Mouse (Mus musculus) liver, embryonic 14.5 days (tissue): ENCODE measurements around the gene Syvn1. TPM values are rescaled to one million over a fixed set of nuclear protein-coding genes. Genes with fewer than 3 reads are reported as not detected.

ENCODE experiments used
- ATAC-seq: fragments of 200-750 bp; cut with Nextera tagmentation; 2 replicates; pipeline ENCODE4 v1.8.0; 2017; ENCODE audit warnings: moderate number of reproducible peaks, mild to moderate bottlenecking, moderate library complexity; ENCODE audit not compliant: insufficient read depth
- DNase-seq, 3 experiments: peaks; one replicate each; pipeline ENCODE4 v3.0.0-alpha.2; 2012 to 2013; ENCODE audit warnings: low read depth in 3 of 3, low spot score in 3 of 3
- H3K27ac ChIP-seq: fragments of 300-500 bp; sonication (generic); 2 replicates; pipeline ENCODE4 v1.5.1; 2014; ENCODE audit warnings: moderate library complexity, mild to moderate bottlenecking, control low read depth, inconsistent platforms
- H3K27me3 ChIP-seq: fragments of 300-500 bp; sonication (generic); 2 replicates; pipeline ENCODE4 v1.6.1; 2014; ENCODE audit warnings: mild to moderate bottlenecking, low read length, moderate library complexity; ENCODE audit not compliant: control insufficient read depth, insufficient read depth
- H3K36me3 ChIP-seq: fragments of 300-500 bp; sonication (generic); replicated peaks from 2 replicates; pipeline ENCODE4 v1.6.1; 2014; ENCODE audit warnings: low read depth; ENCODE audit not compliant: control insufficient read depth, insufficient read depth
- H3K4me1 ChIP-seq, 2 experiments: fragments of 200-500 bp in 1 of 2; fragments of 300-500 bp in 1 of 2; sonication (generic) in 1 of 2; replicated peaks; 2 replicates each; pipeline ENCODE4 v1.6.1; 2012 to 2014; ENCODE audit warnings: antibody characterized with exemption in 1 of 2, inconsistent platforms in 1 of 2, low read length in 1 of 2; ENCODE audit not compliant: control insufficient read depth in 2 of 2, insufficient read depth in 2 of 2
- H3K4me2 ChIP-seq: fragments of 300-500 bp; sonication (generic); 2 replicates; pipeline ENCODE4 v1.6.1; 2014; ENCODE audit warnings: low read depth, mild to moderate bottlenecking, control low read depth, moderate library complexity
- H3K4me3 ChIP-seq, 2 experiments: fragments of 200-500 bp in 1 of 2; fragments of 300-500 bp in 1 of 2; sonication (generic) in 1 of 2; 2 replicates each; pipeline ENCODE4 v1.5.1; 2012 to 2014; ENCODE audit warnings: low read depth in 2 of 2, low read length in 2 of 2, mild to moderate bottlenecking in 2 of 2, control low read depth in 1 of 2, inconsistent platforms in 1 of 2, moderate library complexity in 1 of 2; ENCODE audit not compliant: insufficient read depth in 1 of 2
- H3K9ac ChIP-seq: fragments of 300-500 bp; sonication (generic); replicated peaks from 2 replicates; pipeline ENCODE4 v1.6.1; 2014; ENCODE audit warnings: mild to moderate bottlenecking, control low read depth, moderate library complexity
- H3K9me3 ChIP-seq: fragments of 300-500 bp; sonication (generic); 2 replicates; pipeline ENCODE4 v1.6.1; 2016; ENCODE audit warnings: low read length, mixed read lengths; ENCODE audit not compliant: control insufficient read depth
- CTCF ChIP-seq: IDR thresholded peaks from 2 replicates; pipeline ENCODE4 v1.5.1; 2016; ENCODE audit warnings: antibody characterized with exemption, low read depth, control low read depth
- EP300 ChIP-seq: IDR thresholded peaks from 2 replicates; pipeline ENCODE4 v1.6.1; 2016; ENCODE audit warnings: antibody characterized with exemption, low read depth
- WGBS: fragments of 180-500 bp; shearing (Covaris S2); extraction: QIAGEN DNeasy Blood & Tissue Kit; methylation state at CpG from one replicate; pipeline ENCODE4 v1.1.7; 2014; ENCODE audit not compliant: insufficient replicate concordance; 5-methylcytosine and 5-hydroxymethylcytosine counted together
- polyA plus RNA-seq, 2 experiments: library from polyadenylated mRNA; depleted of rRNA in 1 of 2; stranded (reverse) in 1 of 2; unstranded in 1 of 2; fragments of >200 nt; fragmentation: Nextera tagmentation in 1 of 2; extraction: Ambion mirVana in 1 of 2; gene quantifications; 2 replicates each; pipeline versions ENCODE4 v1.2.1 to v1.2.3; 2012 to 2014

Gene Syvn1
- polyA plus RNA-seq, 2 experiments, result 9.7 to 11.5 TPM

DNA sequence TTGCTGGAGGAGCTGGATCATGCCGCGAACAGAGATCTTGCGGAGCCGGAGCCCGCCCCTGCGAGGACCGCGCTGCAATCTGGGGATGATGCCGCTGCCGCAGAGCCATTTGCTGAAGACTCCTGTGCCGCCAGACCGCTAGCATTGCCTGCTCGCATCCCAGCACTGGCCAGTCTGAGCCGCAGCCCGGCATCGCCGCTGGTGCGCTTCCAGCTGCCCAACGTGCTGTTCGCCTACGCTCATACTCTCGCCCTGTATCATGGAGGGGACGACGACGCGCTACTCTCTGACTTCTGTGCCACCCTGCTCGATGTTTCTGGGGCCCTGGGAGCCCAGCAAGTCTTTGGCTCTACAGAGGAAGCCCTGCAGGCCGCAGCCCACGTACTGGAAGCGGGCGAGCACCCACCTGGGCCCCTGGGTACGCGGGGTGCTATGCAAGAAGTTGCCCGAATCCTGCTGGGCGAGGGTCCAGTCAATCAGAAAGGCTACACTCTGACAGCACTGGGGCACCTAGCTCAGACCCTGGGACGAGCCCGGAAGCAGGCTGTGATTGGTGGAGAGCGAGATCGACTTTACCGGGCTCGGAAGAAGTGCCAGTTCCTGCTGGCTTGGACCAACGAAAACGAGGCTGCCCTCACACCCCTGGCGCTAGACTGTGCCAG lies 15.4 kb downstream of the Syvn1 start:
- Histone ChIP-seq H3K4me1 (peaks cover 17 to 19% of the 10 kb centered on the region in 2 experiments), H3K27ac (peak overlapping the region; percentile 94), H3K27me3 (no peaks in the 10 kb centered on the region), H3K9me3 (no peaks in the 10 kb centered on the region), H3K9ac (peak overlapping the region; percentile 92), H3K4me2 (peak overlapping the region; percentile 86), H3K36me3 (peaks cover 20% of the 10 kb centered on the region), H3K4me3 (peak overlapping the region; percentile 66 to 97)
- 0 out of 2 replicates have a peak, but pooled peaks have one; percentile 14 for TF ChIP-seq CTCF
- 0 out of 2 replicates have a peak, but pooled peaks have one; percentile 8 for TF ChIP-seq EP300
- WGBS, result under 1% methylated on average over 44 of the region's 44 CpGs
- peak; percentile 5; the same call in 1 of the 2 replicates for ATAC-seq
- DNase-seq, result no peak

DNA sequence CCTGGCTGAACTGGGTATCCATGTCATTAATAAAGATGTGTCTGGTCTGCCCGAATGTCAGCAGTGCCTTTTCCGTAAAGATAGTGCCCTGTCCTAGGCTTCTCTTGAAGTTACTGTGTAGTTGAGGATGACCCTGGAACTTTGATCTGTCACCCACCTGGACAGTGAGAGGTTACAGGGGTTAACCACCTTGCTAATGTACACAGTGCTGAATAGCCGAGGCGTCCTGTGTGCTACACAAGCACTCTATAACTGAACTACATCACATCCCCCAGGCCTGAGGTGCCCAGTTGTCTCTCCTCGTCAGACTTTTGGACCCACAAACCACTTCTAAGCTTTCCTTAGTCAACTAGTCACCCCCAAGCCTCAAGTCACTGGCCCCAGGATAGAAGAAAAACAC lies 16.0 kb downstream of the Syvn1 start:
- WGBS, result 46% methylated on average over 5 of the region's 5 CpGs
- H3K4me1 ChIP-seq, result peaks cover 16 to 20% of the 10 kb centered on the region in 2 experiments
- TF ChIP-seq EP300 (no peak), CTCF (no peak)

DNA sequence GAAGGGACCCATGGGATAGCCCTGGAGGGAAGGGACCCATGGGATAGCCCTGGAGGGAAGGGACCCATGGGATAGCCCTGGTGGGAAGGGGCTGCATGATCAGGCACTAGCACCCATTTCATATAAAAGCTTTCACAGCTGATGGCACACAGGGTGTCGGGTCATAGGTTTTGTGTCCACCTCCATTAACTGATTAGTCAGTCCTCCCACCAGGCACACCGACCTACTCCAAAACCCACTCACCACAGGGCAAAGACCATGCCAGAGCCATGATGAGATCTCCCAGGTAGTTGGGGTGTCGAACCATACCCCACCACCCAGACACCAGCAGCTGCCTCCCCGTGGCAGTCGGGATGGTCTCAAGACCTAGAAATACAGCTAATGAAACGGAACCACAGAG lies 16.7 kb downstream of the Syvn1 start:
- Histone ChIP-seq H3K27me3 (no peaks in the 10 kb centered on the region), H3K9me3 (no peaks in the 10 kb centered on the region), H3K9ac (no peak overlapping the region; the same call in 1 of the 2 replicates), H3K4me3 (peak overlapping the region in 1 of 2 experiments; percentile 97; a peak in 1 of 4 replicates), H3K27ac (no peak overlapping the region), H3K4me2 (peak overlapping the region; percentile 86), H3K4me1 (peaks cover 18 to 22% of the 10 kb centered on the region in 2 experiments), H3K36me3 (peaks cover 20% of the 10 kb centered on the region)
- ATAC-seq (no peak), DNase-seq (no peak)
- 78% methylated on average over 6 of the region's 6 CpGs for WGBS
- TF ChIP-seq CTCF (no peak), EP300 (no peak)

More for the DNA sequence above, 16.0 kb downstream of the Syvn1 start:
- H3K36me3 ChIP-seq, result peaks cover 20% of the 10 kb centered on the region
- ATAC-seq (no peak), DNase-seq (no peak)
- H3K9ac ChIP-seq, result peak overlapping the region; percentile 92
- H3K4me2 ChIP-seq, result peak overlapping the region; percentile 86
- peak overlapping the region; percentile 66 to 97 for H3K4me3 ChIP-seq
- H3K27me3 ChIP-seq, result no peaks in the 10 kb centered on the region
- H3K9me3 ChIP-seq, result no peaks in the 10 kb centered on the region
- H3K27ac ChIP-seq, result no peak overlapping the region; the same call in 1 of the 2 replicates

DNA sequence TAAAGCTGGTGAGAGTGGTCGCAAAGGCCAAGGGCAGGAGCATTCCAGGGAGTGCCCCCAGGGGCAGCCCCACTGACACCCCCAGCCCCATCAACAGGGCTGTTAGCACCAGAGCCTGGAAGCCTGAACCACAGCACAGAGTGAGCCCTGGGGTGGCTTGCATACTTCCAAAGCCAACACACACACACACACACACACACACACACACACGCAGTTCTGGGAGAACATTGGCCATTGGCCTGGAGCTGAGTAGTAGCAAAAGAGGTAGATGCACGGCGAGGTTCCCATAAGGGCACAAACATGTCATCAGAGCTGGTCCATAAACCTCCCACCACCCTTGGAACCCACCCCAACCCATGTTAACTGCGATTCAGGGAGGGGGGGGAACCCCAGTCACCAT lies 20.2 kb downstream of the Syvn1 start:
- Histone ChIP-seq H3K27ac (no peak overlapping the region), H3K27me3 (no peaks in the 10 kb centered on the region), H3K4me1 (peaks cover 11 to 14% of the 10 kb centered on the region in 2 experiments), H3K4me2 (peak overlapping the region; percentile 88), H3K36me3 (0 out of 2 replicates have a peak, but pooled peaks cover 3% of the 10 kb centered on the region), H3K4me3 (peak overlapping the region; percentile 51 to 60), H3K9ac (no peak overlapping the region), H3K9me3 (no peaks in the 10 kb centered on the region)
- DNase-seq (no peak), ATAC-seq (no peak)
- no peak for TF ChIP-seq EP300
- TF ChIP-seq CTCF, result no peak
- WGBS, result 41% methylated on average over 5 of the region's 5 CpGs

DNA sequence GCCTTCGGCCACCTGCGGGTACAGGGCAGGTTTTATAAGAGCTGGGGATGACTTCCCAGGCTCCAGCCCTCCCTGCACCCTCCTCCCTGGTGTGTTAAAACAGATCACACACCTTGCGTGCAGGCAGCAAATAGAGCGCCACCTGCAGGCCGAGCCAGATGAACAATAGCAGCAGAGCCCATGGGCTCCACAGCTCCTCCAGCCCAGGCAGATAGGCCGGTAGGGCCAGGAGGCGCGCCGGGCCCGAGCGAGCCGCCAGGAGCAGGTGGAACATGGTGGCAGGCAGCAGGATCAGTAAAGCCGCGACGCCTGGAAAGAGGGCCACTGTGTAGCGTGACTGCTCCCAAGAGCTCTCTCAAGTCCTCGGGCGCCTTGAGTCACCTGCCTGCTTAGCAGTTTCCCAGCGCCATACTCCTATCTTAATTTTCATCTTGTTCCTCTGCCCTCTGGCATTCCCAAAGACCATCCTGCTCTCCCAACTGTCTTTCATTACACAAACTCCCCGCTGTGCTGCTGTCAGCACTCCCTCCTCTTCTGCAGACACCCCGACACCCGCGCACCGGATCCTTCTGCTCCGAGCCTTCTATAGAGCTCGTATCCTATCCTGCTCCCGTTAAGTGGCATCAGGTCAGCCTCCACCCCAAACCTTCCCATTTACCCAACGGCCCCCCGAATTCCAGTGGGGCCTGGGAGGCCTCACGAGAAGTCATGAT lies 20.8 kb downstream of the Syvn1 start:
- TF ChIP-seq EP300, result no peak
- peak; percentile 97 for TF ChIP-seq CTCF
- H3K4me3 ChIP-seq, result peak overlapping the region; percentile 51 to 60
- H3K27me3 ChIP-seq, result no peaks in the 10 kb centered on the region
- ATAC-seq (peak; percentile 69), DNase-seq (peak; percentile 72 to 77 (median 74))
- H3K9me3 ChIP-seq, result no peaks in the 10 kb centered on the region
- under 1% methylated on average over 30 of the region's 30 CpGs for WGBS
- H3K36me3 ChIP-seq, result 0 out of 2 replicates have a peak, but pooled peaks cover 3% of the 10 kb centered on the region
- H3K9ac ChIP-seq, result peak overlapping the region; percentile 58
- peak overlapping the region; percentile 88 for H3K4me2 ChIP-seq
- H3K27ac ChIP-seq, result peak overlapping the region; percentile 56
- peaks cover 11 to 13% of the 10 kb centered on the region in 2 experiments for H3K4me1 ChIP-seq
